Mouse (Mus musculus) heart, adult 9 months (tissue): ENCODE results near the gene Lamc3.
A peak's percentile ranks its signal among the peaks of the same experiment; 100 is the strongest.

Experiments
- DNase-seq, 2 experiments: peaks; one replicate each; pipeline ENCODE4 v3.0.0; 2022; ENCODE audit warnings: low spot score in 2 of 2

Lamc3 gene

GRCm38 (mm10) chr2:31974809-31975371 lies 87.8 kb downstream of the Lamc3 start:
- DNase-seq: no peak

GRCm38 (mm10) chr2:31987774-31988173 lies 100.7 kb downstream of the Lamc3 start:
- DNase-seq: no peak

- no peak for DNase-seq
Observed at GRCm38 (mm10) chr2:31990961-31991360, 103.9 kb downstream of the Lamc3 start.

- peak in 1 of 2 experiments; percentile 11 for DNase-seq
Observed at GRCm38 (mm10) chr2:31994896-31995295, 107.8 kb downstream of the Lamc3 start.

- DNase-seq: no peak
Observed at GRCm38 (mm10) chr2:31996060-31996459, 109.0 kb downstream of the Lamc3 start.
